32 mouse cellular contexts compared by ENCODE assay signal in genomic region chr13:59997431-59997830, GRCm38 (mm10).
DNase-seq lines count a peak whose midpoint lies in the region; ATAC-seq and TF ChIP-seq lines count a peak whose summit lies in the region.
"Had no signal": no experiment of that assay in that cellular context is flagged by ENCODE, and none has a peak within 500 bp of the region (broad histone marks: within the 10 kb centered on the region; RNA-seq: fewer than 3 reads in every experiment).

No protein-coding gene starts in this region.

- peak overlapping the region; percentile 74; the same call in 1 of the 2 replicates for H3K27ac ChIP-seq in limb, embryonic 10.5 days
- peak overlapping the region; percentile 76; the same call in 1 of the 2 replicates for H3K27ac ChIP-seq in limb, embryonic 14.5 days (replicated peaks; ENCODE audit: low read depth, low read length)
- H3K27ac ChIP-seq: embryonic facial prominence, embryonic 13.5 days; forebrain, embryonic 13.5 days; gastrocnemius, adult 2 months; heart, embryonic 15.5 days; hindbrain, embryonic 14.5 days; hindbrain, postnatal 0 days had no signal

- no peaks in the 10 kb centered on the region for H3K9me3 ChIP-seq in limb, embryonic 10.5 days (replicated peaks)
- no peaks in the 10 kb centered on the region for H3K9me3 ChIP-seq in limb, embryonic 14.5 days (ENCODE audit: control insufficient read depth, low read length)
- H3K9me3 ChIP-seq: embryonic facial prominence, embryonic 10.5 days; embryonic facial prominence, embryonic 13.5 days; forebrain, embryonic 13.5 days; heart, embryonic 12.5 days; heart, embryonic 15.5 days had no signal

- peaks cover 65% of the 10 kb centered on the region for H3K4me1 ChIP-seq in limb, embryonic 10.5 days
- peaks cover 39% of the 10 kb centered on the region for H3K4me1 ChIP-seq in limb, embryonic 14.5 days (ENCODE audit: control insufficient read depth, insufficient read depth, low read length)

- no peak overlapping the region for H3K9ac ChIP-seq in limb, embryonic 14.5 days (ENCODE audit: low read depth, low read length, severe bottlenecking)
- H3K9ac ChIP-seq: embryonic facial prominence, embryonic 13.5 days; forebrain, embryonic 13.5 days; forebrain, postnatal 0 days; heart, embryonic 12.5 days; heart, embryonic 15.5 days; hindbrain, embryonic 14.5 days had no signal

- intact Hi-C loops in heart, postnatal 10 days (cut with DNase I) = no loop called here

- no peak for ATAC-seq in limb, embryonic 14.5 days (ENCODE audit: low FRiP score, low read depth)
- ATAC-seq: forebrain, embryonic 13.5 days; forebrain, postnatal 0 days; hindbrain, postnatal 0 days; inflammation-experienced regulatory T-cells, adult 6 months had no signal

- no peaks in the 10 kb centered on the region for H3K36me3 ChIP-seq in limb, embryonic 10.5 days
- no peaks in the 10 kb centered on the region for H3K36me3 ChIP-seq in limb, embryonic 14.5 days (ENCODE audit: control insufficient read depth, insufficient read depth, low read length)
- H3K36me3 ChIP-seq: embryonic facial prominence, embryonic 10.5 days; embryonic facial prominence, embryonic 13.5 days; G1E; heart, embryonic 12.5 days; heart, embryonic 15.5 days had no signal

- no peak overlapping the region for H3K4me2 ChIP-seq in limb, embryonic 14.5 days (replicated peaks; ENCODE audit: low read depth, low read length, severe bottlenecking)
- H3K4me2 ChIP-seq: embryonic facial prominence, embryonic 13.5 days; forebrain, embryonic 13.5 days; heart, embryonic 12.5 days; heart, embryonic 15.5 days; hindbrain, embryonic 14.5 days had no signal

- no peak overlapping the region for H3K4me3 ChIP-seq in limb, embryonic 10.5 days
- no peak overlapping the region for H3K4me3 ChIP-seq in limb, embryonic 14.5 days (replicated peaks; ENCODE audit: low read length)
- H3K4me3 ChIP-seq: embryonic facial prominence, embryonic 10.5 days; embryonic facial prominence, embryonic 13.5 days; erythroblast, embryonic 14.5 days; forebrain, embryonic 13.5 days; gastrocnemius, adult 2 months; heart, embryonic 12.5 days; heart, embryonic 15.5 days had no signal

- DNase-seq in heart, adult 11 months = peak; percentile 31
- DNase-seq in heart, postnatal 10 days = no peak
- peak; percentile 60 for DNase-seq in 3T3-L1 (ENCODE audit: low read depth, low spot score)
- DNase-seq in limb, embryonic 10.5 days (ENCODE audit: low spot score) = no peak
- DNase-seq in limb, embryonic 14.5 days (ENCODE audit: low spot score) = peak; percentile 31
- no peak for DNase-seq in c-Kit-positive CD71-positive TER-119-positive erythroid progenitor cells, embryonic 14.5 days (ENCODE audit: low spot score)
- DNase-seq in right cerebral cortex, postnatal 4 days = no peak
- no peak for DNase-seq in lung, postnatal 25 days (ENCODE audit: low spot score)
- DNase-seq: adrenal gland, adult 2 months; adrenal gland, postnatal 14 days; B cell, adult 2 months; cerebellum, adult 18-20 months; cerebellum, adult 9-10 months; cerebellum, postnatal 25 days; embryo, embryonic 11 days; forebrain, postnatal 0 days; gastrocnemius, adult 2 months; gastrocnemius, postnatal 14 days; heart, adult 18-20 months; heart, postnatal 14 days; heart, postnatal 4 days had no signal

- no peak for TF ChIP-seq POLR2A in limb, embryonic 14.5 days (IDR thresholded peaks at IDR 0.05; ENCODE audit: borderline replicate concordance, extremely low read depth, insufficient read depth, insufficient read length)

- no peaks in the 10 kb centered on the region for H3K27me3 ChIP-seq in limb, embryonic 10.5 days (ENCODE audit: low read depth, poor library complexity, severe bottlenecking)
- no peaks in the 10 kb centered on the region for H3K27me3 ChIP-seq in limb, embryonic 14.5 days (ENCODE audit: control insufficient read depth, insufficient read depth, low read length)
- H3K27me3 ChIP-seq: CH12.LX; embryonic facial prominence, embryonic 13.5 days; forebrain, embryonic 13.5 days; heart, embryonic 12.5 days; heart, embryonic 15.5 days had no signal

- WGBS in limb, embryonic 10.5 days = 96% methylated on average over 3 of the region's 3 CpGs
- WGBS in limb, embryonic 14.5 days = 70% methylated on average over 3 of the region's 3 CpGs

Comparison
In these comparisons a context has a peak if more than half of its experiments do, and no peak if none do; other contexts are left out.
1. DNase-seq: peak in heart, adult 11 months (single experiment), 3T3-L1 (single experiment) and limb, embryonic 14.5 days (single experiment); none in heart, postnatal 10 days (0 of 2), limb, embryonic 10.5 days (single experiment), c-Kit-positive CD71-positive TER-119-positive erythroid progenitor cells, embryonic 14.5 days (single experiment), right cerebral cortex, postnatal 4 days (single experiment) and lung, postnatal 25 days (single experiment).